14 mouse cellular contexts compared by ENCODE assay signal in the genomic region with DNA sequence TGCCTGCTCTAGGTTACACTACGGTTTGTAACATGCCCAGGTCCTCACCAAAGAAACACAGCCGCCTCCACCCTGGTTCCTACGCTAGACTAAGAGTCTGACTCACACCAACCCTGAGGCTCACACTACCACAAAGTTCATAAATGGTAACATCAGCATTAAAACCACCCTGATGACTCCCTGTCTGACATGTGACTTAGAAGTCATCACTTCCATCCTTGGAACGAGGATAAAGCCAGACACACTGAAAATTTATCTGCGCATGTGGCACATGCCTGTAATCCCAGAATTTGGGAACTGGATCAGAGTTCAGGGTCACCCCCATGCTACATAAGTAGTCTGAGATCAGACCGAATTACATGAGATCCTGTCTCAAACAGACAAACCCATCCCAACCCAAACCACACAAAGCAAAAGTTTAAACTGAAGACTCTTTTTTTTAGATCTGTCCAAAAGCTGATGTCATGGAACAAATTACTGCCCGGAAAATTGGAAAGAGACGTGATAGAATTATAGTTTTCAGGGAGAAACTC. TPM values are rescaled to one million over a fixed set of nuclear protein-coding genes. Genes with fewer than 3 reads are reported as not detected.
DNase-seq lines count a peak whose midpoint lies in the region; ATAC-seq and TF ChIP-seq lines count a peak whose summit lies in the region.
"Had no signal": no experiment of that assay in that cellular context is flagged by ENCODE, and none has a peak within 500 bp of the region (broad histone marks: within the 10 kb centered on the region; RNA-seq: fewer than 3 reads in every experiment).

No protein-coding gene starts in this region.

- no peak overlapping the region for H3K4me3 ChIP-seq in heart, postnatal 0 days (ENCODE audit: low read depth, low read length)
- no peak overlapping the region for H3K4me3 ChIP-seq in forebrain, embryonic 13.5 days
- H3K4me3 ChIP-seq: intestine, embryonic 15.5 days; neural tube, embryonic 15.5 days had no signal

- no peak overlapping the region for H3K9ac ChIP-seq in heart, postnatal 0 days (replicated peaks; ENCODE audit: low read depth, low read length)
- no peak overlapping the region for H3K9ac ChIP-seq in forebrain, embryonic 13.5 days
- H3K9ac ChIP-seq: intestine, embryonic 15.5 days; liver, embryonic 14.5 days; neural tube, embryonic 15.5 days had no signal

- 0 out of 2 replicates have a peak, but pooled peaks cover 15% of the 10 kb centered on the region for H3K4me1 ChIP-seq in heart, postnatal 0 days (ENCODE audit: control insufficient read depth, insufficient read depth)
- H3K4me1 ChIP-seq in forebrain, embryonic 13.5 days = no peaks in the 10 kb centered on the region
- H3K4me1 ChIP-seq: intestine, embryonic 15.5 days; neural tube, embryonic 15.5 days had no signal

- H3K9me3 ChIP-seq in heart, postnatal 0 days (replicated peaks; ENCODE audit: control insufficient read depth, low read length) = no peaks in the 10 kb centered on the region
- no peaks in the 10 kb centered on the region for H3K9me3 ChIP-seq in forebrain, embryonic 13.5 days (replicated peaks)
- H3K9me3 ChIP-seq: intestine, embryonic 15.5 days; neural tube, embryonic 15.5 days had no signal

- no peak for TF ChIP-seq EP300 in heart, postnatal 0 days (IDR thresholded peaks at IDR 0.05; ENCODE audit: low read depth)

- H3K27ac ChIP-seq in heart, postnatal 0 days (ENCODE audit: low read depth) = peak overlapping the region; percentile 41; the same call in 1 of the 2 replicates
- H3K27ac ChIP-seq in forebrain, embryonic 13.5 days = no peak overlapping the region
- H3K27ac ChIP-seq: intestine, embryonic 15.5 days; liver, embryonic 14.5 days; neural tube, embryonic 15.5 days had no signal

- no peak for ATAC-seq in heart, postnatal 0 days (ENCODE audit: insufficient read depth, low read depth)
- ATAC-seq in forebrain, embryonic 13.5 days = no peak
- ATAC-seq: intestine, embryonic 15.5 days had no signal

- no peaks in the 10 kb centered on the region for H3K36me3 ChIP-seq in heart, postnatal 0 days (replicated peaks; ENCODE audit: control insufficient read depth, insufficient read depth, low read length)
- no peaks in the 10 kb centered on the region for H3K36me3 ChIP-seq in forebrain, embryonic 13.5 days (ENCODE audit: poor library complexity, severe bottlenecking)
- H3K36me3 ChIP-seq: intestine, embryonic 15.5 days; neural tube, embryonic 15.5 days had no signal

- peak; percentile 52 for DNase-seq in gastrocnemius, adult 18-20 months (ENCODE audit: low spot score)
- DNase-seq in gastrocnemius, postnatal 36 days = no peak
- DNase-seq in 3T3-L1 (ENCODE audit: low read depth, low spot score) = peak; percentile 95
- DNase-seq in Muller cell, postnatal 12 days (ENCODE audit: inconsistent ontology term) = peak; percentile 51
- no peak for DNase-seq in heart, postnatal 0 days (ENCODE audit: low spot score)
- DNase-seq in right cerebral cortex, adult 18-20 months = no peak
- DNase-seq: cerebellum, adult 11 months; kidney, postnatal 10 days; left cerebral cortex, postnatal 4 days; thymus, adult 2 months had no signal

- no peak overlapping the region for H3K4me2 ChIP-seq in heart, postnatal 0 days (ENCODE audit: low read depth, low read length)
- H3K4me2 ChIP-seq in forebrain, embryonic 13.5 days = no peak overlapping the region
- H3K4me2 ChIP-seq: intestine, embryonic 15.5 days; neural tube, embryonic 15.5 days had no signal

- WGBS in heart, postnatal 0 days = 68% methylated on average over 8 of the region's 8 CpGs
- WGBS in forebrain, embryonic 13.5 days = 84% methylated on average over 8 of the region's 8 CpGs

- H3K27me3 ChIP-seq in heart, postnatal 0 days (ENCODE audit: control insufficient read depth, insufficient read depth, low read length) = no peaks in the 10 kb centered on the region
- H3K27me3 ChIP-seq in forebrain, embryonic 13.5 days = no peaks in the 10 kb centered on the region
- H3K27me3 ChIP-seq: intestine, embryonic 15.5 days; neural tube, embryonic 15.5 days had no signal

- TF ChIP-seq CTCF in heart, postnatal 0 days (IDR thresholded peaks at IDR 0.05; ENCODE audit: low read depth) = no peak

- intact Hi-C loops in gastrocnemius, postnatal 36 days (cut with DNase I) = no loop called here

RNA-seq across cellular contexts. Expression of gene Rab21, which starts 17.1 kb away (rescaled TPM):
- total RNA-seq in gastrocnemius, adult 18-20 months (2021) = 10 to 100 TPM; 56.4 to 62.2 TPM
- 10 to 100 TPM; 42.9 to 45.1 TPM for total RNA-seq in gastrocnemius, postnatal 36 days (2021)
- total RNA-seq in heart, postnatal 0 days (2014; rRNA removed; ENCODE audit: low replicate concordance) = 42.0 and 45.2 TPM in 2 replicates
- 7.2 and 7.7 TPM in 2 replicates for polyA plus RNA-seq in heart, postnatal 0 days (2015; fragmentation: Nextera tagmentation; extraction: Ambion mirVana)
- 5.7 and 5.8 TPM in 2 replicates for polyA plus RNA-seq in forebrain, embryonic 13.5 days (2015; fragmentation: Nextera tagmentation; extraction: Ambion mirVana)

RNA-seq across cellular contexts. Expression of gene Tmem19, which starts 29.8 kb away (rescaled TPM):
- 10 to 100 TPM; 13.7 to 18.3 TPM for total RNA-seq in gastrocnemius, adult 18-20 months (2021)
- 10 to 100 TPM in 1 of 2 experiments, 1 to 10 TPM in 1; 9.0 to 16.0 TPM for total RNA-seq in gastrocnemius, postnatal 36 days (2021)
- 6.0 and 17.2 TPM in 2 replicates for total RNA-seq in heart, postnatal 0 days (2014; rRNA removed; ENCODE audit: low replicate concordance)
- 21.3 and 21.6 TPM in 2 replicates for polyA plus RNA-seq in heart, postnatal 0 days (2015; fragmentation: Nextera tagmentation; extraction: Ambion mirVana)
- polyA plus RNA-seq in forebrain, embryonic 13.5 days (2015; fragmentation: Nextera tagmentation; extraction: Ambion mirVana) = 34.1 and 35.0 TPM in 2 replicates

RNA-seq across cellular contexts. Expression of gene Thap2, which starts 51.8 kb away (rescaled TPM):
- 1 to 10 TPM; 7.0 to 8.8 TPM for total RNA-seq in gastrocnemius, adult 18-20 months (2021)
- total RNA-seq in gastrocnemius, postnatal 36 days (2021) = 1 to 10 TPM; 4.4 to 6.6 TPM
- total RNA-seq in heart, postnatal 0 days (2014; rRNA removed; ENCODE audit: low replicate concordance) = 4.0 and 11.1 TPM in 2 replicates
- 8.9 and 12.1 TPM in 2 replicates for polyA plus RNA-seq in heart, postnatal 0 days (2015; fragmentation: Nextera tagmentation; extraction: Ambion mirVana)
- polyA plus RNA-seq in forebrain, embryonic 13.5 days (2015; fragmentation: Nextera tagmentation; extraction: Ambion mirVana) = 35.6 and 37.1 TPM in 2 replicates

RNA-seq across cellular contexts. Expression of gene Zfc3h1, which starts 52.3 kb away (rescaled TPM):
- total RNA-seq in gastrocnemius, adult 18-20 months (2021) = 1 to 10 TPM; 8.0 to 9.3 TPM
- 10 to 100 TPM in 1 of 2 experiments, 1 to 10 TPM in 1; 7.6 to 12.3 TPM for total RNA-seq in gastrocnemius, postnatal 36 days (2021)
- total RNA-seq in heart, postnatal 0 days (2014; rRNA removed; ENCODE audit: low replicate concordance) = 14.1 and 26.5 TPM in 2 replicates
- 5.1 and 5.3 TPM in 2 replicates for polyA plus RNA-seq in heart, postnatal 0 days (2015; fragmentation: Nextera tagmentation; extraction: Ambion mirVana)
- polyA plus RNA-seq in forebrain, embryonic 13.5 days (2015; fragmentation: Nextera tagmentation; extraction: Ambion mirVana) = 17.7 and 20.0 TPM in 2 replicates

Comparison
In these comparisons a context has a peak if more than half of its experiments do, and no peak if none do; other contexts are left out.
1. DNase-seq: peak in gastrocnemius, adult 18-20 months (single experiment), 3T3-L1 (single experiment) and Muller cell, postnatal 12 days (single experiment); none in gastrocnemius, postnatal 36 days (0 of 2), heart, postnatal 0 days (single experiment) and right cerebral cortex, adult 18-20 months (single experiment).